ENCODE assay signal across 20 mouse cellular contexts in genomic region chr10:14527765-14528164, GRCm38 (mm10).
"Had no signal": no experiment of that assay in that cellular context is flagged by ENCODE, and none has a peak within 500 bp of the region (broad histone marks: within the 10 kb centered on the region; RNA-seq: fewer than 3 reads in every experiment).

No protein-coding gene starts in this region.

- H3K4me2 ChIP-seq: limb, embryonic 13.5 days; liver, embryonic 12.5 days; liver, embryonic 15.5 days; midbrain, embryonic 12.5 days; midbrain, embryonic 15.5 days; neural tube, embryonic 13.5 days; stomach, embryonic 15.5 days had no signal

- H3K9ac ChIP-seq: limb, embryonic 13.5 days; liver, embryonic 12.5 days; liver, embryonic 15.5 days; midbrain, embryonic 12.5 days; midbrain, embryonic 15.5 days; neural tube, embryonic 13.5 days; stomach, embryonic 15.5 days had no signal

- H3K9me3 ChIP-seq: limb, embryonic 10.5 days; limb, embryonic 13.5 days; liver, embryonic 12.5 days; liver, embryonic 15.5 days; midbrain, embryonic 12.5 days; midbrain, embryonic 15.5 days; neural tube, embryonic 13.5 days; stomach, embryonic 15.5 days had no signal

- H3K4me1 ChIP-seq: limb, embryonic 10.5 days; limb, embryonic 13.5 days; liver, embryonic 12.5 days; liver, embryonic 15.5 days; midbrain, embryonic 12.5 days; midbrain, embryonic 15.5 days; neural tube, embryonic 13.5 days; stomach, embryonic 15.5 days had no signal

- H3K36me3 ChIP-seq: limb, embryonic 10.5 days; limb, embryonic 13.5 days; liver, embryonic 12.5 days; liver, embryonic 15.5 days; midbrain, embryonic 12.5 days; midbrain, embryonic 15.5 days; neural tube, embryonic 13.5 days; stomach, embryonic 15.5 days had no signal

- H3K4me3 ChIP-seq: layer of hippocampus, adult 2 months; limb, embryonic 10.5 days; limb, embryonic 13.5 days; liver, embryonic 12.5 days; liver, embryonic 15.5 days; midbrain, embryonic 12.5 days; midbrain, embryonic 15.5 days; neural tube, embryonic 13.5 days; stomach, embryonic 15.5 days had no signal

- DNase-seq: kidney, postnatal 25 days; layer of hippocampus, adult 9-11 months; liver; lung, adult 2 months; retina, postnatal 1 day; right cerebral cortex, postnatal 25 days; spleen, adult 18-20 months; thymus, postnatal 25 days had no signal

- H3K27me3 ChIP-seq: limb, embryonic 13.5 days; liver, embryonic 12.5 days; liver, embryonic 15.5 days; midbrain, embryonic 12.5 days; midbrain, embryonic 15.5 days; neural tube, embryonic 13.5 days; stomach, embryonic 15.5 days had no signal

- ATAC-seq: liver, embryonic 12.5 days; lung, postnatal 0 days; midbrain, embryonic 15.5 days had no signal

- H3K27ac ChIP-seq: kidney, postnatal 0 days; layer of hippocampus, adult 2 months; limb, embryonic 10.5 days; limb, embryonic 13.5 days; liver, embryonic 12.5 days; liver, embryonic 15.5 days; macrophage; midbrain, embryonic 12.5 days; midbrain, embryonic 15.5 days; neural tube, embryonic 13.5 days; stomach, embryonic 15.5 days had no signal
